Mouse (Mus musculus): Measurements from ENCODE around the gene Ankrd35. TPM values are rescaled to one million over a fixed set of nuclear protein-coding genes. Genes with fewer than 3 reads are reported as not detected.
A peak's percentile ranks its signal among the peaks of the same experiment; 100 is the strongest.

Ankrd35 gene
- 10.2 TPM in 2 replicates for polyA plus RNA-seq (2015; fragmentation: Nextera tagmentation; extraction: Ambion mirVana)

GRCm38 (mm10) chr3:96669727-96670468 is at the start of gene Ankrd35:
TSS of gene Ankrd35 (plus strand) at chr3:96670131.
- Histone ChIP-seq H3K9me3 (replicated peaks) (no peaks in the 10 kb centered on the region), H3K9ac (0 out of 2 replicates have a peak within 1 kb of the TSS, but pooled peaks have one; percentile 9)
- 5% methylated on average over 35 of the region's 35 CpGs for WGBS

GRCm38 (mm10) chr3:96623201-96623600 is 46.7 kb upstream of the Ankrd35 start:
- Histone ChIP-seq H3K9ac (no peak overlapping the region), H3K4me3 (replicated peaks) (no peak overlapping the region), H3K27me3 (no peaks in the 10 kb centered on the region), H3K4me2 (replicated peaks) (no peak overlapping the region), H3K27ac (replicated peaks) (no peak overlapping the region), H3K9me3 (replicated peaks) (no peaks in the 10 kb centered on the region), H3K36me3 (peaks cover 47% of the 10 kb centered on the region), H3K4me1 (no peaks in the 10 kb centered on the region)
- ATAC-seq (ENCODE audit: insufficient number of reproducible peaks, low FRiP score, low TSS enrichment, low read depth), result no peak
- 89% methylated on average over 4 of the region's 4 CpGs for WGBS

More at GRCm38 (mm10) chr3:96669727-96670468, at the start of gene Ankrd35:
- Histone ChIP-seq H3K27me3 (no peaks in the 10 kb centered on the region), H3K36me3 (no peaks in the 10 kb centered on the region), H3K27ac (replicated peaks) (no peak within 1 kb of the TSS), H3K4me3 (replicated peaks) (peak within 1 kb of the TSS; percentile 45), H3K4me2 (replicated peaks) (peak within 1 kb of the TSS; percentile 69), H3K4me1 (peaks cover 10% of the 10 kb centered on the region; the same call in 1 of the 2 replicates)
- peak; percentile 94 for ATAC-seq (ENCODE audit: insufficient number of reproducible peaks, low FRiP score, low TSS enrichment, low read depth)

DNA sequence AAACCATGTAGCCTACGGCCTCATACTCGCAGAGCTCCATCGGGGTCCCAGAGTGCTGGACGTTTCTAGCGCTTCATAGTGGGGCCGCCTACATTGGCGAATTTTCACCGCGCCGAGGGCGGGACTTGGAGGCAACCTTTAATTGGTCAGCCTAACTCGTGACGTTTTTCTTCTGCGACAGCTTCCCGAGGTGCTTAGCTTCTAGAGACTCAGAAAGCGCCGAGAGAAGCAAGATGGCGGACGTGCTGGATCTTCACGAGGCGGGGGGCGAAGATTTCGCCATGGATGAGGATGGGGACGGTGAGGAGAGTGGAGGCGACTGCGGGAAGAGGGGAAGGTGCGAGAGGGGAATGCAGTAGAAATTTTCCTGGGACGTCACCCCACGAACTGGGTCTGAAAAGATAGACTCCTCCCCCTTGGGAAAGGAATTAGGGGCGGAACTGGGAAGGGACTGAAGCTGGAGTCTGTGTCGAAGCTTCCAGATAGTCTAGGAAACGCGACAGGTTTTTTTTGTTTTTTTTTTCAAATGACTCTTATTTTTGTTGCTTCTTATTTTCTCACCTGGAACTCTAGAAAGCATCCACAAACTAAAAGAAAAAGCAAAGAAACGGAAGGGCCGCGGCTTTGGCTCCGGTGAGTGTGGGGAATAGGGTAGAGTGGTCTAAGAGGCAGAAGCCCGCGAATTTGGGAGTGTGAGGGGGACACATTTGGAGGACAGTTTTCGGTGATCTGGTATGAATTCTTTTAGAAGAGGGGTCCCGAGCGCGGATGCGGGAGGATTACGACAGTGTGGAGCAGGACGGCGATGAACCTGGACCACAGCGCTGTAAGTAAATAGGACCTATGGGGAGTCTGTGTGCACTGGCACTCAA is 40.0 kb upstream of the Ankrd35 start, which contains the start of gene Rbm8a:
Gene Rbm8a, plus strand, starts transcription at position 205 of the 872 bp plus-strand sequence.
- Histone ChIP-seq H3K4me3 (replicated peaks) (peak within 1 kb of the TSS; percentile 75), H3K9me3 (replicated peaks) (no peaks in the 10 kb centered on the region), H3K27ac (replicated peaks) (peak within 1 kb of the TSS; percentile 88), H3K27me3 (no peaks in the 10 kb centered on the region), H3K36me3 (peaks cover 38% of the 10 kb centered on the region), H3K4me2 (replicated peaks) (peak within 1 kb of the TSS; percentile 79), H3K9ac (peak within 1 kb of the TSS; percentile 72), H3K4me1 (peaks cover 26% of the 10 kb centered on the region)
- WGBS, result under 1% methylated on average over 48 of the region's 48 CpGs
- peak; percentile 93 for ATAC-seq (ENCODE audit: insufficient number of reproducible peaks, low FRiP score, low TSS enrichment, low read depth)

- H3K9ac ChIP-seq, result no peak overlapping the region
- no peak overlapping the region for H3K4me3 ChIP-seq (replicated peaks)
- H3K36me3 ChIP-seq, result peaks cover 33% of the 10 kb centered on the region
- no peak overlapping the region for H3K27ac ChIP-seq (replicated peaks)
- no peak for ATAC-seq (ENCODE audit: insufficient number of reproducible peaks, low FRiP score, low TSS enrichment, low read depth)
- peaks cover 35% of the 10 kb centered on the region for H3K4me1 ChIP-seq
- no peaks in the 10 kb centered on the region for H3K27me3 ChIP-seq
- H3K4me2 ChIP-seq (replicated peaks), result no peak overlapping the region
- no peaks in the 10 kb centered on the region for H3K9me3 ChIP-seq (replicated peaks)
Measured at GRCm38 (mm10) chr3:96632058-96632457, 37.9 kb upstream of the Ankrd35 start.

DNA sequence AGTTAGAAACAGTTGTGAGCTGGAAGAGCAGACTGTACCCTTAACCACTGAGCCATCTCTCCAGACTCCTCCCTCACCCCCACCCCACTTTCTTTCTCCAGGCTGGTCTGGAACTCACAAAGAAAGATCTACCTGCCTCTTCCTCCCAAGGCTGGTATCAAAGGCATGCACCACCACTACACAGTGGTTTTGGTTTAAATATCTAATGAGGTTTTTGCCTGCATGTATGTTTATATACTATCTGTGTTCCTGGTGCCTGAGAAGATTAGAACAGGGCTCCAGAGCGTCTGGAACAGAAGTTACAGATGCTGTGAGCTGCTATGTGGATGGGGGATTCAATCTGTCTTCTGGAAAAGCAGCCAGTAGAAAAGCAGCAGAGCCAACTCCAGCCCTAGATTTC is 35.9 kb upstream of the Ankrd35 start:
- WGBS, result 67% methylated on average over 1 of the region's 1 CpGs
- H3K27ac ChIP-seq (replicated peaks), result no peak overlapping the region
- H3K9me3 ChIP-seq (replicated peaks), result no peaks in the 10 kb centered on the region
- H3K9ac ChIP-seq, result no peak overlapping the region
- H3K27me3 ChIP-seq, result no peaks in the 10 kb centered on the region
- peaks cover 29% of the 10 kb centered on the region for H3K4me1 ChIP-seq
- peaks cover 50% of the 10 kb centered on the region for H3K36me3 ChIP-seq
- no peak for ATAC-seq (ENCODE audit: insufficient number of reproducible peaks, low FRiP score, low TSS enrichment, low read depth)
- H3K4me3 ChIP-seq (replicated peaks), result no peak overlapping the region
- H3K4me2 ChIP-seq (replicated peaks), result no peak overlapping the region

- peak within 1 kb of the TSS; percentile 60 for H3K4me2 ChIP-seq (replicated peaks)
- peaks cover 58% of the 10 kb centered on the region for H3K36me3 ChIP-seq
- peaks cover 26% of the 10 kb centered on the region for H3K4me1 ChIP-seq
- peak; percentile 92 for ATAC-seq (ENCODE audit: insufficient number of reproducible peaks, low FRiP score, low TSS enrichment, low read depth)
- peak within 1 kb of the TSS; percentile 90 for H3K27ac ChIP-seq (replicated peaks)
- peak within 1 kb of the TSS; percentile 95 for H3K4me3 ChIP-seq (replicated peaks)
- 2% methylated on average over 58 of the region's 60 CpGs for WGBS
- H3K9ac ChIP-seq, result peak within 1 kb of the TSS; percentile 97
- no peaks in the 10 kb centered on the region for H3K9me3 ChIP-seq (replicated peaks)
- H3K27me3 ChIP-seq, result no peaks in the 10 kb centered on the region
Measured at GRCm38 (mm10) chr3:96634928-96635879, 34.7 kb upstream of the Ankrd35 start, which contains the start of the genes Pex11b and Gm42957. TSS of gene Pex11b (plus strand) at chr3:96635376. TSS of gene Gm42957 (plus strand) at chr3:96635474.

GRCm38 (mm10) chr3:96635906-96636305 is 34.0 kb upstream of the Ankrd35 start:
- Histone ChIP-seq H3K4me3 (replicated peaks) (peak overlapping the region; percentile 95), H3K9ac (peak overlapping the region; percentile 97), H3K27me3 (no peaks in the 10 kb centered on the region), H3K9me3 (replicated peaks) (no peaks in the 10 kb centered on the region), H3K4me1 (peaks cover 20% of the 10 kb centered on the region), H3K4me2 (replicated peaks) (peak overlapping the region; percentile 60), H3K36me3 (peaks cover 60% of the 10 kb centered on the region), H3K27ac (replicated peaks) (peak overlapping the region; percentile 90)
- WGBS, result 11% methylated on average over 15 of the region's 15 CpGs
- no peak for ATAC-seq (ENCODE audit: insufficient number of reproducible peaks, low FRiP score, low TSS enrichment, low read depth)

DNA sequence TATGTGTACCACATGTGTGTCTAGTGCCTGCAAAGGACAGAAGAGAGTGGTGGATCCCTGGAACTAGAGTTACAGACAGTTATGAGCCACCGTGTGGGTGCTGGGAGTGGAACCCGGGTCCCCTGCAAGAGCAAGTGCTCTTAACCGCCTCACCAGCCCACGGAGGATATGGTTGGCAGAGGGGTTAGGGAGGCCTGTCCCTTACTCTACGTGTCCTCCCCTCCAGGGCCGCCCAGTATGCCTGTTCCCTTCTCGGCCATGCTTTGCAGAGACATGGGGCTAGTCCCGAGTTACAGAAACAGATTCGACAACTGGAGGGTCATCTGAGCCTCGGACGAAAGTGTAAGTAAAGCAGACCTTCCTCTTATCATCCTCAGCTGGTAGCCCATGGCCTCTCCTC is 33.5 kb upstream of the Ankrd35 start:
- no peak for ATAC-seq (ENCODE audit: insufficient number of reproducible peaks, low FRiP score, low TSS enrichment, low read depth)
- WGBS, result 62% methylated on average over 11 of the region's 11 CpGs
- Histone ChIP-seq H3K4me3 (replicated peaks) (peak overlapping the region; percentile 95), H3K4me2 (replicated peaks) (peak overlapping the region; percentile 60), H3K36me3 (peaks cover 57% of the 10 kb centered on the region), H3K9ac (peak overlapping the region; percentile 97; the same call in 1 of the 2 replicates), H3K27me3 (no peaks in the 10 kb centered on the region), H3K27ac (replicated peaks) (peak overlapping the region; percentile 90; the same call in 1 of the 2 replicates), H3K4me1 (peaks cover 16% of the 10 kb centered on the region), H3K9me3 (replicated peaks) (no peaks in the 10 kb centered on the region)

DNA sequence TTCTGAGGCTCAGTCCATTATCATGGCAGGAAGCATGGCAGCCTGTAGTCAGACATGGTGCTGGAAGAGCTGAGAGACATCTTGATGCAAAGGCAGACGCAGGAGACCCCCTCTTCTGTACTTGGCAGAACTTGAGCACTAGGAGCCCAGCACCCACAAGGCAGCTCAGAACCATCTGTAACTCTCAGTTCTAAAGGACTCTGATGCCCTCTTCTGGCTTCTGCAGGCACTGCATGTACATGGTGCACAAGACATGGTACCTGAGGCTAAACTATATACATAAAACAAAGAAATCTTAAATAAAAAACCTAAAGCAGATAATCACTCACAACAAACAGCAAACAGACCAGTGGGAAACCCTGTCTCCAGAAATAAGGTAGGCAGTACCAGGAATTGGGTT is 30.7 kb upstream of the Ankrd35 start:
- no peaks in the 10 kb centered on the region for H3K9me3 ChIP-seq (replicated peaks)
- peaks cover 48% of the 10 kb centered on the region for H3K36me3 ChIP-seq
- H3K4me1 ChIP-seq, result peaks cover 16% of the 10 kb centered on the region
- H3K9ac ChIP-seq, result no peak overlapping the region
- H3K4me3 ChIP-seq (replicated peaks), result no peak overlapping the region
- 93% methylated on average over 1 of the region's 1 CpGs for WGBS
- no peaks in the 10 kb centered on the region for H3K27me3 ChIP-seq
- no peak overlapping the region for H3K4me2 ChIP-seq (replicated peaks)
- ATAC-seq (ENCODE audit: insufficient number of reproducible peaks, low FRiP score, low TSS enrichment, low read depth), result no peak
- H3K27ac ChIP-seq (replicated peaks), result no peak overlapping the region

DNA sequence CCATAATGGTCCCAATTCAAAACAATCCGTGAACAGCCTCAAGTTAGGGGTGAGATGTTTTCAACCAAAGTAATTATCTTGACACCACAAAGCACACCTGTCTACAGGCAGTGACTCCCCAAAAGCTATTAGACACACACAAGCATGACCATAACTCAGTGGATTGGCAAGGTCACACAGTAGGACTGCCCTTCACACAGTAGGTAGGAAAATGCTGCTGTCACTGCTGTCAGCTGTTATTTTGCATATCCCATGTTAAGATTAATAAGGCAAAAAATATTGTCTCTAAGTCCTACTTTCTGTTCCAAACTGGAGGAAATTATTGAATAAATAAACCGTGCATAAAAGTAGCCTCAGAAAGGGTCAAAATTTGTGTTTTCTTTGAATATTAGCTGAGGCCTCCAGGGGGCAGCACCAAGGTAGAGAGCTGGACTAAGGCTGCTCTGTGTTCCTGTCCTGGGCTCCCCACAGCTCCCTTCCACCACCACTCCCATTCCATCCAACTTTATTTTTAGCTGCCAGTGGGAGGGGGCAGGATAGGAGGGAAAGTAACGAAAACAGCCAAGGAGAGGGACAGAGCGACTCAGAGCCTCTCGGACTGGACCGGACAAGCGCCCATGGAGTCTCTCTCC is 24.8 kb upstream of the Ankrd35 start, which contains the start of gene Itga10:
Gene Itga10, plus strand, starts transcription at position 567 of the 632 bp plus-strand sequence.
- 59% methylated on average over 7 of the region's 7 CpGs for WGBS
- Histone ChIP-seq H3K27ac (replicated peaks) (peak within 1 kb of the TSS; percentile 3; the same call in 1 of the 2 replicates), H3K4me3 (replicated peaks) (peak within 1 kb of the TSS; percentile 10; the same call in 1 of the 2 replicates), H3K36me3 (peaks cover 29% of the 10 kb centered on the region), H3K4me2 (replicated peaks) (no peak within 1 kb of the TSS), H3K4me1 (no peaks in the 10 kb centered on the region), H3K9ac (no peak within 1 kb of the TSS), H3K9me3 (replicated peaks) (no peaks in the 10 kb centered on the region), H3K27me3 (no peaks in the 10 kb centered on the region)
- peak; percentile 81 for ATAC-seq (ENCODE audit: insufficient number of reproducible peaks, low FRiP score, low TSS enrichment, low read depth)
